Mouse (Mus musculus) liver, adult 2 months (tissue): ENCODE measurements around the gene Ttc8. TPM values are rescaled to one million over a fixed set of nuclear protein-coding genes. Genes with fewer than 3 reads are reported as not detected.

Experiments
- DNase-seq: peaks from one replicate; pipeline ENCODE4 v3.0.0-alpha.2; 2011; ENCODE audit warnings: low read depth, low spot score; ENCODE audit errors: extremely low read depth
- H3K27ac ChIP-seq: fragments of 200-500 bp; replicated peaks from 2 replicates; pipeline ENCODE4 v1.5.1; 2012; ENCODE audit warnings: low read depth, mild to moderate bottlenecking, control low read depth, inconsistent platforms, low read length; ENCODE audit not compliant: insufficient read depth
- H3K27me3 ChIP-seq: fragments of 200-500 bp; 2 replicates; pipeline ENCODE4 v1.6.1; 2012; ENCODE audit warnings: mild to moderate bottlenecking, moderate library complexity, low read length, inconsistent platforms; ENCODE audit not compliant: control insufficient read depth, insufficient read depth
- H3K36me3 ChIP-seq: fragments of 200-500 bp; 2 replicates; pipeline ENCODE4 v1.6.1; 2012; ENCODE audit warnings: low read length, inconsistent platforms; ENCODE audit not compliant: control insufficient read depth, insufficient read depth
- H3K4me1 ChIP-seq: fragments of 200-500 bp; 2 replicates; pipeline ENCODE4 v1.6.1; 2011; ENCODE audit warnings: low read length; ENCODE audit not compliant: control insufficient read depth, insufficient read depth
- H3K4me3 ChIP-seq: fragments of 200-500 bp; 2 replicates; pipeline ENCODE4 v1.5.1; 2011; ENCODE audit warnings: low read depth, mild to moderate bottlenecking, control low read depth, low read length, moderate library complexity; ENCODE audit not compliant: insufficient read depth
- H3K79me2 ChIP-seq: fragments of 200-500 bp; 2 replicates; pipeline ENCODE4 v1.6.1; 2012; ENCODE audit warnings: inconsistent platforms, mild to moderate bottlenecking, low read length, moderate library complexity; ENCODE audit not compliant: control insufficient read depth, insufficient read depth
- H3K9ac ChIP-seq: fragments of 200-500 bp; 2 replicates; pipeline ENCODE4 v1.6.1; 2012; ENCODE audit warnings: low read depth, mild to moderate bottlenecking, control low read depth, inconsistent platforms, low read length
- CTCF ChIP-seq: fragments of 200-500 bp; IDR thresholded peaks from 2 replicates; pipeline ENCODE4 v1.5.1; 2011; ENCODE audit warnings: low read depth, low read length, control low read depth
- POLR2A ChIP-seq: fragments of 200-500 bp; IDR thresholded peaks from 2 replicates; pipeline ENCODE4 v1.6.1; 2011; ENCODE audit warnings: low read length, control low read depth; ENCODE audit not compliant: insufficient read depth; ENCODE audit errors: extremely low read depth
- WGBS: fragments of 180-500 bp; shearing (Covaris S2); methylation state at CpG from one replicate; pipeline ENCODE4 v1.1.7; 2018; 5-methylcytosine and 5-hydroxymethylcytosine counted together
- polyA plus RNA-seq: library from polyadenylated mRNA; depleted of rRNA; stranded (reverse); fragments of >200 nt; gene quantifications from 2 replicates; pipeline ENCODE4 v1.2.3, GENCODE M21; 2012; rRNA removed
- total RNA-seq: library from RNA; depleted of rRNA; stranded (reverse); fragments of >200 nt; gene quantifications from 2 replicates; pipeline ENCODE4 v1.2.3, GENCODE M21; 2014; rRNA removed

The Ttc8 gene
- total RNA-seq (5.6 and 6.5 TPM in 2 replicates), polyA plus RNA-seq (3.8 and 6.9 TPM in 2 replicates)

GRCm38 (mm10) chr12:98920194-98920991 lies at the start of gene Ttc8:
TSS of gene Ttc8 (plus strand) at chr12:98920574.
- Histone ChIP-seq H3K4me3 (peak within 1 kb of the TSS; percentile 82), H3K27ac (no peak within 1 kb of the TSS; the same call in 1 of the 2 replicates), H3K79me2 (no peaks in the 10 kb centered on the region), H3K36me3 (no peaks in the 10 kb centered on the region), H3K27me3 (no peaks in the 10 kb centered on the region), H3K4me1 (peaks cover 2% of the 10 kb centered on the region; the same call in 1 of the 2 replicates), H3K9ac (peak within 1 kb of the TSS; percentile 83)
- under 1% methylated on average over 35 of the region's 35 CpGs for WGBS
- peak; percentile 78 for DNase-seq
- TF ChIP-seq CTCF (no peak), POLR2A (0 out of 2 replicates have a peak, but pooled peaks have one; percentile 18)

GRCm38 (mm10) chr12:98872836-98873235 lies 47.5 kb upstream of the Ttc8 start:
- peak; percentile 68 for DNase-seq
- H3K36me3 ChIP-seq = no peaks in the 10 kb centered on the region

GRCm38 (mm10) chr12:98875216-98875615 lies 45.2 kb upstream of the Ttc8 start:
- Histone ChIP-seq H3K36me3 (no peaks in the 10 kb centered on the region), H3K9ac (no peak overlapping the region), H3K4me3 (no peak overlapping the region), H3K79me2 (no peaks in the 10 kb centered on the region), H3K4me1 (no peaks in the 10 kb centered on the region), H3K27ac (no peak overlapping the region), H3K27me3 (no peaks in the 10 kb centered on the region)
- no peak for TF ChIP-seq POLR2A
- no peak for TF ChIP-seq CTCF
- 69% methylated on average over 2 of the region's 2 CpGs for WGBS
- DNase-seq = no peak

More at GRCm38 (mm10) chr12:98872836-98873235, 47.5 kb upstream of the Ttc8 start:
- no peaks in the 10 kb centered on the region for H3K4me1 ChIP-seq
- TF ChIP-seq CTCF = no peak
- TF ChIP-seq POLR2A = no peak
- no peaks in the 10 kb centered on the region for H3K27me3 ChIP-seq
- H3K9ac ChIP-seq = no peak overlapping the region
- H3K27ac ChIP-seq = no peak overlapping the region
- no peaks in the 10 kb centered on the region for H3K79me2 ChIP-seq
- WGBS = 66% methylated on average over 10 of the region's 10 CpGs
- H3K4me3 ChIP-seq = no peak overlapping the region

DNA sequence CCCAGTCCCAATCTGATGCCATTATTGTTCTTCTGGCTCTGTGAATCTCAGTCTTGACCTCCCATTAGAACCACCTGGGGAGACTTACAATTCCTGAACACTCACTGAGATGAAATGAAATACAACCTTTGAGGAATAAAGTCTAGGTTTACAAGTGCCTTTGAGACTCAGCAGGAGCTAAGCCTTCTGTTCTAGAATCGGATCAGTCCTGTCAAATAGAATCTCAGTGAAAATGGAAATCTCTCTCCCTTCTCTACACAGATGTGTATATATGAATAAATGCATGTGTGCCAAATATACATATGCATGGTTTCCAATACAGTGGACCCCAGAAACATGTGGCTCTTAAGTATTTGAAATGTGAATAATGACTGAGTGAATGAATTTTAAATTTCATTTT lies 41.7 kb upstream of the Ttc8 start:
- no peak overlapping the region for H3K4me3 ChIP-seq

DNA sequence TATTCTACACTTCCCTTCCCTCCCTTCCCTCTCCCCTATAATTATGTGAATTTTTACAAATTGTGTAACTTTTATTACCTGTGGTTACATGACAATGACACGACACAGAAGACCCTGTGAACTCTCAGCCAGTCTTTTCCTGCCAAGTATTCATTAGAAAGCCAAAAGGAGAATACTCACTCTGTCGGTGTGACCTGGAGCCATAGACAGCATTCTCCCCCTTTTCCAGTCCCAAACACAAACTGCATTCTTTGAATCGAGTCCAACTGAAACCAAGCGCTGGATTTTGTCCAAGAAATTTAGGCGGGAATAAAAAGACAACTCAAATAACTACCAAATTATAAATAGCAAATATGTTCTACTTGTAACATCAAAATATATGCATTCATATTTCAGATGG lies 38.6 kb upstream of the Ttc8 start:
- Histone ChIP-seq H3K36me3 (no peaks in the 10 kb centered on the region), H3K4me3 (no peak overlapping the region), H3K27ac (no peak overlapping the region), H3K79me2 (no peaks in the 10 kb centered on the region), H3K4me1 (no peaks in the 10 kb centered on the region), H3K27me3 (no peaks in the 10 kb centered on the region), H3K9ac (no peak overlapping the region)
- 39% methylated on average over 5 of the region's 5 CpGs for WGBS
- TF ChIP-seq CTCF (no peak), POLR2A (no peak)
- no peak for DNase-seq

More for the DNA sequence above, 41.7 kb upstream of the Ttc8 start:
- DNase-seq = no peak
- Histone ChIP-seq H3K27ac (no peak overlapping the region), H3K4me1 (no peaks in the 10 kb centered on the region), H3K27me3 (no peaks in the 10 kb centered on the region), H3K36me3 (no peaks in the 10 kb centered on the region), H3K9ac (no peak overlapping the region), H3K79me2 (no peaks in the 10 kb centered on the region)
- WGBS = 89% methylated on average over 1 of the region's 1 CpGs
- TF ChIP-seq POLR2A (no peak), CTCF (no peak)

DNA sequence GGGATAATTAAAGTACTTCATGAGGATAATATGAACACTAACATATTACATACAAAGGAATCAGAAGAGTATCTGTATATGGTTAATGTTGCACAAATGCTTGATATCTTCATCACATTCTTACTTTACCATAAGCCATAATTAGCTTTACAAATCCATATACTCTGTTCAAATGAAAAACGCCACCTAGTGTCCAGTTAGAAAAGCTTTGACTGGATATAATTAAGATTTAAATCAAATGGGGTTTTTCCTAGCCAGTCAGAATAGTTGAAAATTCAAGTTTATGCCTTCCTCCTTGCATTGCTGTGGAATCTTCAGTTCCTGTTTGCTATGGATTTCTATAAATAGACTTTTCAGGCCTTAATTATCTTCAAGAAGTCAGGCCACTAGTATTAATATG lies 35.9 kb upstream of the Ttc8 start:
- TF ChIP-seq POLR2A (no peak), CTCF (peak; percentile 55)
- Histone ChIP-seq H3K27ac (no peak overlapping the region), H3K4me3 (no peak overlapping the region), H3K9ac (no peak overlapping the region), H3K27me3 (no peaks in the 10 kb centered on the region), H3K4me1 (no peaks in the 10 kb centered on the region), H3K79me2 (no peaks in the 10 kb centered on the region), H3K36me3 (no peaks in the 10 kb centered on the region)
- peak; percentile 27 for DNase-seq
- WGBS = 11% methylated on average over 1 of the region's 1 CpGs
